Mouse (Mus musculus): Measurements from ENCODE around the gene Tomm40l.

Tomm40l gene

GRCm38 (mm10) chr1:171223796-171224195 is 1.5 kb upstream of the Tomm40l start:
- DNase-seq, result peak; percentile 90

DNA sequence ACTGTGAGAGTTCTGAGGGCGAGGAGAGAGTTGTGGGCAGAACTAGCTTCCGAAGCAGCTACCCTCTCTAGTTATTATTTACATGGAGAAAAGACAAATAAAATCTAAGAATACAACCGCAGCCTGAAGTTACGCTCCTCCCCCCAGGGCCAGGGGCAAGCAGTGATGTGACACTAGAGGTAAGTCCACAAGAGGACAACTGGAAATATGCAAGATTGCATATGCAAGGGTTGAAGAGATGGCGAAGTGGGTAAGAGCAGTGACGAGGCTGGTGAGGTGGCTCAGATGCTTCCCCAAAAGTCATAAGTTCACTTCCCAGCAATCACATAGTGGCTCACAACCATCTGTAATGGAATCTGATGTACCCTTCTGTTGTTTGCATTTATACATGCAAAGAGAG is 854 bp upstream of the Tomm40l start:
- DNase-seq, result no peak

GRCm38 (mm10) chr1:171221281-171222193 is 777 bp downstream of the Tomm40l start:
- DNase-seq, result no peak

DNA sequence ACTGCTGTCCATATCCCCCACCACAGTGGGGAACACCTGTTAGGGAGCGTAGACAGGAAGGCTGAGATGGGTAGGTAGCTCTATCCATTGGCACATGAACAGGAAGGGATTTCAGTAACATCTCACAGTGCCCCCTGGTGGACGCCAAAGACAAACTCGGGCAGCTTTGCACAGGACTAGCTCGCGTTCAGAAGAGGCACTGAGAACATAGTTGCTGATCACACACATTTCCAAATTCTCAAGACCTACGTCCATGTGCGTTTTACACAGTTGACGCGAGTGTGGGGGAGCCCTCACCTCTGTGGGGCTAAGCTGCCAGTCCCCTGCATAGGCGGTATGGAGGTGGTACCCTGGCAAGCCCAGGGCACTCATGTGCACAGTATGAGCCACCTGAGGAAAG is 1.4 kb downstream of the Tomm40l start:
- DNase-seq, result peak; percentile 96

DNA sequence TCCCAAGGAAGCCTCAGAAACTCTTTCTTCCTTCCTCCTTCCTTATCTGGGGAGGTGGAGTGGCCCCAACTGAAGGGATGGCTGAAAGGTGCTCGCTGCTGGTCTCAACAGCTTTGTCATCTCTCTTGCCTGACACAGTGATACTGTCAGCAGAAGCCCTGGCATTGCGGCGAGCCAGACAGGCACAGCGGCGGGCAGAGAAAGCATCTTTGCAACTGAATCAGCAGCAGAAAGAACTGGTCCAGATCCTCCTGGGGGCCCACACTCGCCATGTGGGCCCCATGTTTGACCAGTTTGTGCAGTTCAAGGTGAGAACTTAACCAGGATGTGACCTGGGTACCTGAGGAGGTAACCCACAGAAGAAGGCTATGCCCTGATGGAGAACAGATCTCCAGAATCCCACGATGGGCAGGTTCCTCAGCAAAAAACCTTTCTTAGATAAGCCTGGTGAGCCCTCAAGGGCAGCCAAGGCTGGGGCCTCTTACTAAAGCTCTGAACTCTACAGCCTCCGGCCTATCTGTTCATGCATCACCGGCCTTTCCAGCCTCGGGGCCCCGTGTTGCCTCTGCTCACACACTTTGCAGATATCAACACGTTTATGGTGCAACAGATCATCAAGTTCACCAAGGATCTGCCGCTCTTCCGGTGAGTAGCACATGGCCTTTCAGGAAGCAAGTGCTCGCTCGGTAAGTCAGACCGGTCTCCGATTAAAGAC is 5.9 kb downstream of the Tomm40l start:
- DNase-seq, result peak; percentile 87

GRCm38 (mm10) chr1:171213801-171214496 is 8.4 kb downstream of the Tomm40l start, which contains the start of gene Nr1i3:
Nr1i3 (plus strand) TSS chr1:171213970.
- peak; percentile 87 for DNase-seq

GRCm38 (mm10) chr1:171212854-171213253 is 9.5 kb downstream of the Tomm40l start:
- peak; percentile 71 for DNase-seq

- no peak for DNase-seq
Observed at GRCm38 (mm10) chr1:171209409-171209808, 12.9 kb downstream of the Tomm40l start.

- DNase-seq, result peak; percentile 97
Observed at GRCm38 (mm10) chr1:171205704-171206493, 16.4 kb downstream of the Tomm40l start.

GRCm38 (mm10) chr1:171204249-171204644 is 18.1 kb downstream of the Tomm40l start:
- peak; percentile 68 for DNase-seq

- DNase-seq, result no peak
Observed at GRCm38 (mm10) chr1:171203471-171204248, 18.7 kb downstream of the Tomm40l start.

GRCm38 (mm10) chr1:171200769-171201168 is 21.5 kb downstream of the Tomm40l start:
- peak; percentile 78 for DNase-seq

DNA sequence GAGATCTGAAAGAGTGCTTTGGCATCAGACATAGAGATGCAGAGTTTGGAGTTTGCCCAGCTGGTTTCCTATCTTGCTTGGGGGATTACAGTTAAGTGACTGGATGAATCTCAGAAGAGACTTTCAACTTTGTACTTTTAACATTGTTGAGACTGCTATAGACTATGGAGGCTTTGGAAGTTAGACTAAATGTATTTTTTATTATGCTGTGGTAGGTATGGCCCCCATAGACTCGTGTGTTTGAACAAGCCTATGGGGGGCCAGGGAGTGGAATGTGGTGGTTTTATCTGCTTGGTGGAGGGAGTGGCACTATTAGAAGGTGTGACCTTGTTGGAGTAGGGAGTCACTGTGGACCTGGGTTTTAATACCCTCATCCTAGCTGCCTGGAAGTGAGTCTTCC is 22.8 kb downstream of the Tomm40l start:
- peak; percentile 79 for DNase-seq

- peak; percentile 99 for DNase-seq
Observed at GRCm38 (mm10) chr1:171195887-171196397, 26.4 kb downstream of the Tomm40l start, which contains the start of gene Pcp4l1. Pcp4l1 (minus strand) TSS chr1:171196268.

DNA sequence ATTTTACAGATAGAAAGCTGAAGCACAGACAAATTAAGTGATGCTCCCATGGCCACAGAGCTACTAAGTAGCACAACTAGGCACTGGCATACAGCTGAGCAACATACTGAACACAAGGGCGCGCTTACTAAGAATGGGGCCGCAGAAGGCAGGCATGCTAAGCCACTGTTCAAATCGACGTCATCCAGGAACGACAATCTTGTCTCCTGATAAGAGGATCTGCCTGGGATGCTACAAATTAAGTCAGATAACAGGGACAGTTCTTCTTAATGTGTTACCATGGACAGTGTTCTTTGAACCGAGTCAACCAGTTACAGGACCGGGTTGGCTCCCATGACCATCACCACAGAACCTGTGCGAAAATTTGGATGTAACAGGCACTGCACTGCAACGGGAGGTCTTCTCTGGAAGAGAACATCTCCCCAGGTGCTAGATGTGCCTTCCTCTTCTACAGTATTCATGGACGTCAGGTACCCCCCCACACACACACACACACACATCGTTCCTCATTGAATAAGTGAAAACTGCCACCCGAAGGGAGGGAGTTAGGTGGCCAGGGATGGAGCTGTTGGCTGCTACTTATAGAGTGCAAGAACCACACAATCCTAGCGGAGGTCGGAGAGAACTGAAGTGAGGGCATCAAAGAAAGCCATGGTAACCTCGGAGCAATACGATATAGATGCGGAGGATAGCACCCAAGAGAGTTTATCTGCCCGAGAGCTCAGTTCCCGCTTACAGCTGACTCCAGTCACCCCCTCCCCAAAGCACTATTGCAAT is 27.1 kb downstream of the Tomm40l start:
- DNase-seq, result peak; percentile 89

GRCm38 (mm10) chr1:171193911-171194830 is 28.1 kb downstream of the Tomm40l start:
- peak; percentile 90 for DNase-seq

DNA sequence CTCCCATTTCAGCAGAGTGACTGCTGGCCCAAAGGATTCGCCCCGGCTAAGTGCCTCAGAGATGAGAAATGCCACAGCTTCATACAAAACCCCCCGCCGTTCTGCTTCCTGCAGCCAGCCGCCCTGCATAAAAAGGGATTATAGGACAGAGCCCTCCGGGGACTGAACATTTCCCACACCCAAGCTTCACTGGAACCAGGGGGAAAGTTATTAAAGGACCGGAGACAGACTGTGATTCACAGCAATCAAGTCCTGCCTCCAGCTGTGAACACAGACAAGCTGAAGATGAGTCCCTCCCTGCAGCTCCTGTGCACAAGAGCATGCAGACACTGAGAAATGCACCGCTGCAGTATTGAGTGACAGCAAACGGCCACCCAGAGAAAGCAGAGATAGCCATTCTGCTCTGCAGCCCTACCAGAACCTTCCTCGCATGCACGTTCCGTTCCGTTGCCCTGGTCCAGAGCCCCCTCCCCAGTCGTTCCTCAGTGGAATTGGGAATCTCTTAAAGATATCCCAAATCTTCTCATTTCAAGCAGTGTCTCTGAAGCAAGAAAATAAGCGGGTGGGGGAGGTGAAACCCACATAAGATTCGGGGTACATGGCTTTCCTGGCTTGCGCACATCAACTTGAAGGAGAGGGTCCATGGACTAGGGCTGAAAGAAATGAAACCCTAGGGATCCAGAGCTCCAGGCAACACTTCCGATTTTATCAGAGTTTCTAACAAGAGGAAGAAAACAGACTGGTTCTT is 29.0 kb downstream of the Tomm40l start:
- DNase-seq, result peak; percentile 94

- peak; percentile 75 for DNase-seq
Observed at GRCm38 (mm10) chr1:171192283-171192682, 30.0 kb downstream of the Tomm40l start.
